Mouse (Mus musculus): ENCODE measurements around the gene Mob3b.

Mob3b gene

DNA sequence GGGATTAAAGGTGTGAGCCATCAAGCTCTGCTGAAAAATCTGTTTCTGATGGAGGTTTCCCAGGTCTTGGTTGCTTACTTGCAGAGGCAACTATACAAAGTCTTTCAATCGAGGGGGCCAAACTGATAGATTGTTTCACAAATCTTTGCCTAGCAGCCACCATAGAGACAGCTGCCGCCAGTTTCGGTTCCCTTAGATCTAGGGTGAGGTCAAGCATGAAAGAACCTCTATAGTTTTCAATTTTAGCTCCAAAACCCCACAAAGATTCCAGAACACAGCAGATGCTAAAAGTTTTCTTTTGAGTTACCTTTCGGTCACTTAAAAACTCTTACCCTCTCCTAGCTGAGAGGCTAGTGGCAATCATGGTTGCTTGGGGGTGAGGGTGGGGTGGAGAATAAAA lies 25.7 kb downstream of the Mob3b start:
- Histone ChIP-seq H3K27me3 (ENCODE audit: insufficient read depth, low read length) (no peaks in the 10 kb centered on the region), H3K4me3 (replicated peaks; ENCODE audit: low read length) (no peak overlapping the region), H3K36me3 (ENCODE audit: insufficient read depth, low read length) (no peaks in the 10 kb centered on the region), H3K9me3 (ENCODE audit: low read length) (no peaks in the 10 kb centered on the region), H3K4me1 (replicated peaks; ENCODE audit: low read depth, low read length) (peaks cover 17% of the 10 kb centered on the region)
- no peak for TF ChIP-seq POU5F1 (IDR thresholded peaks at IDR 0.05; ENCODE audit: borderline replicate concordance, low read length)
- TF ChIP-seq NANOG (IDR thresholded peaks at IDR 0.05; ENCODE audit: borderline replicate concordance, low read length) = no peak
- no peak for TF ChIP-seq CTCF (conservative IDR thresholded peaks at IDR 0.05; ENCODE audit: low read length)

GRCm38 (mm10) chr4:35130411-35130948 lies 26.8 kb downstream of the Mob3b start:
- Histone ChIP-seq H3K4me1 (replicated peaks; ENCODE audit: low read depth, low read length) (peaks cover 8% of the 10 kb centered on the region), H3K27me3 (ENCODE audit: insufficient read depth, low read length) (no peaks in the 10 kb centered on the region), H3K9me3 (ENCODE audit: low read length) (no peaks in the 10 kb centered on the region), H3K36me3 (ENCODE audit: insufficient read depth, low read length) (no peaks in the 10 kb centered on the region), H3K4me3 (replicated peaks; ENCODE audit: low read length) (no peak overlapping the region)
- no peak for TF ChIP-seq POU5F1 (IDR thresholded peaks at IDR 0.05; ENCODE audit: borderline replicate concordance, low read length)

DNA sequence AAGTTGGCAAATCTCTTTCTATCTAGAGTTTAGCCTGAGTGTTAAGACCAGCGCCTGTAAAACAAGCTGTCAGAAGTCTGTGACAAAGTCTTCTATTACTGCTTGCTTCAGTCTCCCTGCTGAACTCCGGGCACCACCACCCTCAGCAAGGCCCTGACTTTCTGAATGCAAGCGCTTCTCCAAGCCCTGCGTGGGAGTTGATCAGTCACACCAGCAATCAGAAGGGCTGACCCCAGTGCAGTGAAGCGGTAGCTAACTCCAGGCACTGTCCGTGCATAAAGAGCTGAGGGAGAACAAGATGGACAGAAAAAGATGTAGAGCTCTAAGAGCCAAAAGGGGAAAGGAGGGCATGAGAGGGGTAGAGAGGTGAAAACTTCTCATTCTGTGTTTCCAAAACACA lies 29.5 kb downstream of the Mob3b start:
- no peaks in the 10 kb centered on the region for H3K36me3 ChIP-seq (ENCODE audit: insufficient read depth, low read length)
- TF ChIP-seq NANOG (IDR thresholded peaks at IDR 0.05; ENCODE audit: borderline replicate concordance, low read length) (no peak), CTCF (conservative IDR thresholded peaks at IDR 0.05; ENCODE audit: low read length) (no peak), POU5F1 (IDR thresholded peaks at IDR 0.05; ENCODE audit: borderline replicate concordance, low read length) (no peak)
- H3K4me1 ChIP-seq (replicated peaks; ENCODE audit: low read depth, low read length) = peaks cover 8% of the 10 kb centered on the region
- H3K27me3 ChIP-seq (ENCODE audit: insufficient read depth, low read length) = no peaks in the 10 kb centered on the region
- no peaks in the 10 kb centered on the region for H3K9me3 ChIP-seq (ENCODE audit: low read length)
- no peak overlapping the region for H3K4me3 ChIP-seq (replicated peaks; ENCODE audit: low read length)

DNA sequence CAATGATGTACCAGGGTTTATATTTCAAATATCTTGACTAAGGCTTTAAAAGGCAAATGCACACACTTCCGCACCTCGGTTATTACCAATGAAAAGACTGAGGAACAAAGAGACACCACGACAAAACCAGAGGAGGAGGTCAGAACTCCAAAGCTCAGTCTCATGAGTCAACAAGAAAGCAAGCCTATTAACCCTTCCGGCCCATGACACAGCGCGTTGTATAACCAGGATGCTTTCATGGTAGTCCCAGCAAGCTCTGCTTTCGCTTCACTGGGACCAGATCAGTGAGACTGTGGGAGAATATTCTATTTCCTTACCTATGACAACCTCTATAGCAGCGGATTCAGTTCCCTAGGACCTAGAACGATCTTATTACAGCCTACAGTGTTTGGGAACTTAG lies 30.5 kb downstream of the Mob3b start:
- Histone ChIP-seq H3K4me3 (replicated peaks; ENCODE audit: low read length) (no peak overlapping the region), H3K36me3 (ENCODE audit: insufficient read depth, low read length) (no peaks in the 10 kb centered on the region), H3K4me1 (replicated peaks; ENCODE audit: low read depth, low read length) (peaks cover 15% of the 10 kb centered on the region), H3K27me3 (ENCODE audit: insufficient read depth, low read length) (no peaks in the 10 kb centered on the region), H3K9me3 (ENCODE audit: low read length) (no peaks in the 10 kb centered on the region)
- no peak for TF ChIP-seq CTCF (conservative IDR thresholded peaks at IDR 0.05; ENCODE audit: low read length)
- TF ChIP-seq NANOG (IDR thresholded peaks at IDR 0.05; ENCODE audit: borderline replicate concordance, low read length) = no peak
- TF ChIP-seq POU5F1 (IDR thresholded peaks at IDR 0.05; ENCODE audit: borderline replicate concordance, low read length) = no peak

GRCm38 (mm10) chr4:35125299-35125777 lies 31.9 kb downstream of the Mob3b start:
- TF ChIP-seq POU5F1 (IDR thresholded peaks at IDR 0.05; ENCODE audit: borderline replicate concordance, low read length) (no peak), CTCF (conservative IDR thresholded peaks at IDR 0.05; ENCODE audit: low read length) (no peak), NANOG (IDR thresholded peaks at IDR 0.05; ENCODE audit: borderline replicate concordance, low read length) (no peak)
- no peaks in the 10 kb centered on the region for H3K36me3 ChIP-seq (ENCODE audit: insufficient read depth, low read length)
- H3K27me3 ChIP-seq (ENCODE audit: insufficient read depth, low read length) = no peaks in the 10 kb centered on the region
- H3K4me3 ChIP-seq (replicated peaks; ENCODE audit: low read length) = no peak overlapping the region
- H3K9me3 ChIP-seq (ENCODE audit: low read length) = no peaks in the 10 kb centered on the region
- peaks cover 26% of the 10 kb centered on the region for H3K4me1 ChIP-seq (replicated peaks; ENCODE audit: low read depth, low read length)

GRCm38 (mm10) chr4:35124027-35124426 lies 33.3 kb downstream of the Mob3b start:
- Histone ChIP-seq H3K36me3 (ENCODE audit: insufficient read depth, low read length) (no peaks in the 10 kb centered on the region), H3K4me1 (replicated peaks; ENCODE audit: low read depth, low read length) (peaks cover 26% of the 10 kb centered on the region), H3K27me3 (ENCODE audit: insufficient read depth, low read length) (no peaks in the 10 kb centered on the region), H3K9me3 (ENCODE audit: low read length) (no peaks in the 10 kb centered on the region), H3K4me3 (replicated peaks; ENCODE audit: low read length) (no peak overlapping the region)
- TF ChIP-seq POU5F1 (IDR thresholded peaks at IDR 0.05; ENCODE audit: borderline replicate concordance, low read length) (no peak), CTCF (conservative IDR thresholded peaks at IDR 0.05; ENCODE audit: low read length) (no peak), NANOG (IDR thresholded peaks at IDR 0.05; ENCODE audit: borderline replicate concordance, low read length) (no peak)

DNA sequence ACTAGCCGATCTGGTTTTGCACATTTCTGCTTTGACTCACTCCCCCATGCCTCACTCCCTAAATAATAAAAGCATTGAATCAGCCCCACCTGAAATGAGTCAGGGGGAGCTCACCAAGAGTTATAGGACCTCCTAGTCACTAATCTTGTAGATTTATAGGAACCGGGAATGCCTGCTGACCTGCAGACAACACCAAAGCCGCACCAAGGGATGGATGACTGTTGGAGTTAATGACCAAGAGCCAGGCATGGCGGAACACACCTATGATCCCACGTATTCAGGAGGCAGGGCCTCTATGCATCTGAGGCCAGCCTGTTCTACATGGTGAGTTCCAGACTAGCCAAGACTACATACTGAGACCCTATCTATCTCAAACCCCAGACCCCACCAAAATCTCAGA lies 34.2 kb downstream of the Mob3b start:
- Histone ChIP-seq H3K4me1 (replicated peaks; ENCODE audit: low read depth, low read length) (peaks cover 26% of the 10 kb centered on the region), H3K36me3 (ENCODE audit: insufficient read depth, low read length) (no peaks in the 10 kb centered on the region), H3K27me3 (ENCODE audit: insufficient read depth, low read length) (no peaks in the 10 kb centered on the region), H3K9me3 (ENCODE audit: low read length) (no peaks in the 10 kb centered on the region), H3K4me3 (replicated peaks; ENCODE audit: low read length) (no peak overlapping the region)
- no peak for TF ChIP-seq CTCF (conservative IDR thresholded peaks at IDR 0.05; ENCODE audit: low read length)
- no peak for TF ChIP-seq NANOG (IDR thresholded peaks at IDR 0.05; ENCODE audit: borderline replicate concordance, low read length)
- TF ChIP-seq POU5F1 (IDR thresholded peaks at IDR 0.05; ENCODE audit: borderline replicate concordance, low read length) = no peak

DNA sequence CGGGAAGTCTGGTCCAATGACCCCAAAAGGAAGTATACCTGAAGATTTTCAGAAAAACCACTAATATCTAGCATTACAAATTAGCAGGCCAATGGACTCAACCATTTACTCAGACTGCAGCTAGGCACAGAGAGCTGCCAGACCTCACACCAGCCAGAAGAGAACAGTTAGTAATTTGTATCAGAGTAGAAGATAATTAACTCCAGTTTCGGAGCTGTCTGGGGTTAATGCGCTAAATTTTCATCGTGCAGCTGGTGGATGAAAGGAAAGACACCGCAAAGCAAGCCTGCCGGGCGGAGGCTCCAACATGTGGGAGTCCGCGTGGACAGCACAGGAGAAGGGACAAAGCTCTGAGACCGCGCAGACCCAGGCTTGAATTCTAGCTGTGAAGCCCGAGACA lies 36.2 kb downstream of the Mob3b start:
- TF ChIP-seq NANOG (IDR thresholded peaks at IDR 0.05; ENCODE audit: borderline replicate concordance, low read length) = no peak
- no peak for TF ChIP-seq POU5F1 (IDR thresholded peaks at IDR 0.05; ENCODE audit: borderline replicate concordance, low read length)
- no peak for TF ChIP-seq CTCF (conservative IDR thresholded peaks at IDR 0.05; ENCODE audit: low read length)
- no peak overlapping the region for H3K4me3 ChIP-seq (replicated peaks; ENCODE audit: low read length)
- H3K4me1 ChIP-seq (replicated peaks; ENCODE audit: low read depth, low read length) = peaks cover 28% of the 10 kb centered on the region
- no peaks in the 10 kb centered on the region for H3K9me3 ChIP-seq (ENCODE audit: low read length)
- H3K27me3 ChIP-seq (ENCODE audit: insufficient read depth, low read length) = no peaks in the 10 kb centered on the region
- no peaks in the 10 kb centered on the region for H3K36me3 ChIP-seq (ENCODE audit: insufficient read depth, low read length)

DNA sequence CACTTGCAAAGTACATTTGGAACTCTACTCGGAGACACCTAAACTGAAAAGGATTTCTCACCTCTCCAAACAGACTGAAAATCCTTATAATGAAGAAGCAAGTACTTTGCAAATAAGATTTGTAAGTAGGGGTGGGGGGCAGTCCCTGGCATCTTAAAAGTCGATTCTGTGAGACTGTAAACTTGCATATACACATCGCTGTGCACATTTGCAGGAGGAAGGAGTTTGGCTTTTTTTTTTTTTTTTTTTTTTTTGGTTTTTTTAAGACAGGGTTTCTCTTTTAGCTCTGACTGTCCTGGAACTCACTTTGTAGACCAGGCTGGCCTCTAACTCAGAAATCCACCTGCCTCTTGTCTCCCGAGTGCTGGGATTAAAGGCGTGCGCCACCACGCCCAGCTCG lies 36.7 kb downstream of the Mob3b start:
- Histone ChIP-seq H3K36me3 (ENCODE audit: insufficient read depth, low read length) (no peaks in the 10 kb centered on the region), H3K4me3 (replicated peaks; ENCODE audit: low read length) (no peak overlapping the region), H3K4me1 (replicated peaks; ENCODE audit: low read depth, low read length) (peaks cover 32% of the 10 kb centered on the region), H3K9me3 (ENCODE audit: low read length) (no peaks in the 10 kb centered on the region), H3K27me3 (ENCODE audit: insufficient read depth, low read length) (no peaks in the 10 kb centered on the region)
- TF ChIP-seq CTCF (conservative IDR thresholded peaks at IDR 0.05; ENCODE audit: low read length) = no peak
- no peak for TF ChIP-seq NANOG (IDR thresholded peaks at IDR 0.05; ENCODE audit: borderline replicate concordance, low read length)
- TF ChIP-seq POU5F1 (IDR thresholded peaks at IDR 0.05; ENCODE audit: borderline replicate concordance, low read length) = no peak
